Mouse (Mus musculus) intestine, postnatal 0 days (tissue): Measurements from ENCODE around the gene Cfap58. TPM values are rescaled to one million over a fixed set of nuclear protein-coding genes. Genes with fewer than 3 reads are reported as not detected.

Experiments used
- ATAC-seq: fragments of 200-750 bp; cut with Nextera tagmentation; 2 replicates; pipeline ENCODE4 v1.8.0; 2017; ENCODE audit warnings: mild to moderate bottlenecking, moderate TSS enrichment, moderate library complexity
- H3K27ac ChIP-seq: fragments of 300-500 bp; sonication (generic); 2 replicates; pipeline ENCODE4 v1.5.1; 2014; ENCODE audit warnings: mild to moderate bottlenecking, low read depth, low read length, moderate library complexity
- H3K27me3 ChIP-seq: fragments of 300-500 bp; sonication (generic); replicated peaks from 2 replicates; pipeline ENCODE4 v1.6.1; 2014; ENCODE audit warnings: low read length, mixed read lengths; ENCODE audit not compliant: control insufficient read depth, insufficient read depth
- H3K36me3 ChIP-seq: fragments of 300-500 bp; sonication (generic); 2 replicates; pipeline ENCODE4 v1.6.1; 2014; ENCODE audit warnings: mild to moderate bottlenecking, moderate library complexity; ENCODE audit not compliant: control insufficient read depth, insufficient read depth
- H3K4me1 ChIP-seq: fragments of 300-500 bp; sonication (generic); replicated peaks from 2 replicates; pipeline ENCODE4 v1.6.1; 2014; ENCODE audit warnings: antibody characterized with exemption, low read length, mixed read lengths; ENCODE audit not compliant: control insufficient read depth, insufficient read depth
- H3K4me2 ChIP-seq: fragments of 300-500 bp; sonication (generic); replicated peaks from 2 replicates; pipeline ENCODE4 v1.6.1; 2014; ENCODE audit warnings: low read depth, mild to moderate bottlenecking, moderate library complexity
- H3K4me3 ChIP-seq: fragments of 300-500 bp; sonication (generic); 2 replicates; pipeline ENCODE4 v1.5.1; 2014; ENCODE audit warnings: low read depth, low read length
- H3K9ac ChIP-seq: fragments of 300-500 bp; sonication (generic); 2 replicates; pipeline ENCODE4 v1.6.1; 2014; ENCODE audit warnings: mild to moderate bottlenecking, low read depth, low read length
- H3K9me3 ChIP-seq: fragments of 300-500 bp; sonication (generic); 2 replicates; pipeline ENCODE4 v1.6.1; 2016; ENCODE audit warnings: mixed run types; ENCODE audit not compliant: control insufficient read depth
- CTCF ChIP-seq: sonication (generic); IDR thresholded peaks from 2 replicates; pipeline ENCODE4 v1.5.1; 2016; ENCODE audit warnings: low read depth, mild to moderate bottlenecking, control low read depth, antibody characterized with exemption, moderate library complexity
- WGBS: fragments of 180-500 bp; shearing (Covaris S2); extraction: QIAGEN DNeasy Blood & Tissue Kit; methylation state at CpG from one replicate; pipeline ENCODE4 v1.1.7; 2014; 5-methylcytosine and 5-hydroxymethylcytosine counted together
- polyA plus RNA-seq: library from polyadenylated mRNA; unstranded; fragments of >200 nt; fragmentation: Nextera tagmentation; extraction: Ambion mirVana; gene quantifications from 2 replicates; pipeline ENCODE4 v1.2.1, GENCODE M21; 2015

Gene Cfap58
- polyA plus RNA-seq, 1 experiment from 2014 or later, result not detected

DNA sequence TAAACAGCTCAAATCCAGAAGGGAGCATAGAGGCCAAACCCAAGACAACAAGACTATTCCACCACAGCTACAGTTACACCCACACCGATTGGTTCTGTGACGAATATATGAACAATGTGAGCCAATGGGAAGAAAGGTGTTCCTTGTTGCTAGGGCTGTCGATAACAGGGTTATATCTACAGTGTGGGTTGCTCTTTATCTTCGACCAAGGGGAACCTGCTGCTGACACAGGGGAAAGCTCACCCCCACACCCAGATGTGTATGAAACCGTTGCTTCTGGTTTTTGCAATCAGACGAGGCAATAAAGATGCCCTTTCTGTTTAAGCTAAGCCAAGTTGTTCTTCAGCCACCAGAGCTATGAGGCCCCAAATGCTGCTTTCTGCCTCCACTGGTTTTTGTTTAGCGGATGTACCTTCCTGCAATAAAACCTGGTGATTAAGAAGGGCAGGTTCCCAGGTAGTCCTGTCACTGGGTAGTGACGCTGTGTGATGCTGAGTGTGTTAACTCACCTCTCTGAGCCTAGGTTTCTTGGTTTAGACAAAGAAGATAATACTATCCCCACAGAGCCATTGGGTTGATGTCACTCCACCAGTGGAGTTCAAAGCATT, 38.9 kb upstream of the Cfap58 start:
- Histone ChIP-seq H3K27me3 (no peaks in the 10 kb centered on the region), H3K4me1 (no peaks in the 10 kb centered on the region), H3K27ac (no peak overlapping the region), H3K9me3 (no peaks in the 10 kb centered on the region), H3K4me3 (no peak overlapping the region), H3K9ac (no peak overlapping the region), H3K4me2 (no peak overlapping the region), H3K36me3 (peaks cover 19% of the 10 kb centered on the region; the same call in 1 of the 2 replicates)
- no peak for TF ChIP-seq CTCF
- ATAC-seq, result no peak
- whole genome bisulfite sequencing, result 65% methylated on average over 8 of the region's 8 CpGs

DNA sequence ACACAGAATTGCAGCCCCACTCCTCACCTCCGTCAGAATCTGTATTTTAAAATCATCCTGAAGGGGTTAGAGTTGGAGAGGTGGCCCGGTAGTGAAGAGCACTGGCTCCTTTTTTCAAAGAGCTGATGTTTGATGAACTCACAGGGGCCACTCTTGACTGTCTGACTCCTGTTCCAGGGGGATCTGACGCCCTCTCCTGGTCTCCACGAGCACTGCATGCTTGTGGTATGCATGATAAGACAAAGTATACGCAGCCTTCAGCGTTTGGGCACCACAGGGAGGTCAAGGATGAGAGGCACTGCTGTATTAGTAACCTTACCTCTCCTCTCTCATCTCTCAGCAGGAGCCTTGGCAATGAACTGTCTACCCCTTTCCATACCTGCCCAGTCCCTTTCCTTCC, 37.5 kb upstream of the Cfap58 start:
- TF ChIP-seq CTCF, result peak; percentile 54
- WGBS, result 53% methylated on average over 6 of the region's 6 CpGs
- peaks cover 19% of the 10 kb centered on the region; the same call in 1 of the 2 replicates for H3K36me3 ChIP-seq

DNA sequence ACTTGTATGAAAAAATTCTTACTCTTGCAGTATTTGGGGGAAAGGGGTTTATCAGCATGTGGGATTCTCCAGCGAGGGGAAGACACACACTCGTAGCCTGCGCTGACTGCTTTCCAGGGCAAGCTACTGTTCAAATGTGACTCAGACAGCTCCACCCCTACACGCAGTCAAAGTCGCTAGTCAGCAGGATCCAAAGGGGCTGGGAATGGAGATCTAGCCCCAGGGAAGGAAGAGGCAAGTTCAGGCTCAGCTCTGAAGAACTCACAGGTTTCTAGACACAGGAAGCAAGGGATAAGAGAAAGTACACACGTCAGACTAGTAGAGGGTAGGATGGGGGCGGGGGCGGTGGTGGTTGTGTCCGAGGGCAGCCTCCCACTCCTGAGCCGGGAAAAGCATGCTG, 36.9 kb upstream of the Cfap58 start:
- Histone ChIP-seq H3K27ac (no peak overlapping the region), H3K9me3 (no peaks in the 10 kb centered on the region), H3K4me1 (no peaks in the 10 kb centered on the region), H3K4me2 (no peak overlapping the region), H3K36me3 (peaks cover 18% of the 10 kb centered on the region; the same call in 1 of the 2 replicates), H3K9ac (no peak overlapping the region), H3K27me3 (no peaks in the 10 kb centered on the region), H3K4me3 (no peak overlapping the region)
- TF ChIP-seq CTCF, result no peak
- 83% methylated on average over 10 of the region's 10 CpGs for WGBS
- no peak for ATAC-seq

More for the DNA sequence above, 37.5 kb upstream of the Cfap58 start:
- Histone ChIP-seq H3K4me2 (no peak overlapping the region), H3K9me3 (no peaks in the 10 kb centered on the region), H3K9ac (no peak overlapping the region), H3K4me3 (no peak overlapping the region), H3K4me1 (no peaks in the 10 kb centered on the region), H3K27me3 (no peaks in the 10 kb centered on the region), H3K27ac (no peak overlapping the region)
- ATAC-seq, result no peak

GRCm38 (mm10) chr19:47902316-47903201, 34.9 kb upstream of the Cfap58 start:
- H3K27ac ChIP-seq, result no peak overlapping the region
- ATAC-seq, result no peak

GRCm38 (mm10) chr19:47903679-47904078, 33.8 kb upstream of the Cfap58 start:
- H3K9ac ChIP-seq, result no peak overlapping the region
- H3K4me3 ChIP-seq, result no peak overlapping the region
- no peak overlapping the region for H3K4me2 ChIP-seq
- H3K9me3 ChIP-seq, result no peaks in the 10 kb centered on the region
- H3K36me3 ChIP-seq, result no peaks in the 10 kb centered on the region
- no peak for TF ChIP-seq CTCF
- WGBS, result 69% methylated on average over 4 of the region's 4 CpGs
- no peaks in the 10 kb centered on the region for H3K4me1 ChIP-seq
- no peaks in the 10 kb centered on the region for H3K27me3 ChIP-seq
- no peak for ATAC-seq
- no peak overlapping the region for H3K27ac ChIP-seq

More at GRCm38 (mm10) chr19:47902316-47903201, 34.9 kb upstream of the Cfap58 start:
- WGBS, result 67% methylated on average over 13 of the region's 13 CpGs
- Histone ChIP-seq H3K9me3 (no peaks in the 10 kb centered on the region), H3K4me3 (no peak overlapping the region), H3K36me3 (peaks cover 7% of the 10 kb centered on the region; the same call in 1 of the 2 replicates), H3K9ac (no peak overlapping the region), H3K27me3 (no peaks in the 10 kb centered on the region), H3K4me2 (no peak overlapping the region), H3K4me1 (no peaks in the 10 kb centered on the region)
- no peak for TF ChIP-seq CTCF

- Histone ChIP-seq H3K9ac (no peak overlapping the region), H3K27ac (no peak overlapping the region), H3K9me3 (no peaks in the 10 kb centered on the region), H3K4me1 (no peaks in the 10 kb centered on the region), H3K36me3 (no peaks in the 10 kb centered on the region), H3K4me3 (no peak overlapping the region), H3K27me3 (no peaks in the 10 kb centered on the region), H3K4me2 (no peak overlapping the region)
- no peak for ATAC-seq
- TF ChIP-seq CTCF, result no peak
- 84% methylated on average over 4 of the region's 4 CpGs for WGBS
Observed at GRCm38 (mm10) chr19:47905081-47905480, 32.4 kb upstream of the Cfap58 start.
